Mouse (Mus musculus) thymus, adult 2 months (tissue): ENCODE results near the gene Gm21983.

Source experiments
- CTCF ChIP-seq: fragments of 200-500 bp; IDR thresholded peaks from 2 replicates; pipeline ENCODE4 v1.5.1; 2012; ENCODE audit warnings: mild to moderate bottlenecking, control low read depth, low read length, moderate library complexity, borderline replicate concordance; ENCODE audit not compliant: control insufficient read depth, poor library complexity, insufficient read depth; ENCODE audit errors: extremely low read depth
- POLR2A ChIP-seq: fragments of 200-500 bp; IDR thresholded peaks from 2 replicates; pipeline ENCODE4 v1.6.1; 2012; ENCODE audit warnings: mild to moderate bottlenecking, low read length, control low read depth, moderate library complexity; ENCODE audit not compliant: control insufficient read depth, poor library complexity, insufficient read depth; ENCODE audit errors: extremely low read depth

GRCm38 (mm10) chr7:27185986-27186385 lies 5.1 kb upstream of the Gm21983 start:
- TF ChIP-seq POLR2A = no peak
- no peak for TF ChIP-seq CTCF
